Mouse (Mus musculus) G1E (cell line): Measurements from ENCODE around the gene Pak4.

Source experiments
- CTCF ChIP-seq: IDR thresholded peaks from 2 replicates; pipeline ENCODE4 v1.5.1; 2012; ENCODE audit warnings: low read depth, low read length, inconsistent platforms, mixed read lengths
- GATA1 ChIP-seq: IDR thresholded peaks from 2 replicates; pipeline ENCODE4 v1.6.1; 2012; ENCODE audit warnings: borderline replicate concordance, low read length, inconsistent platforms, mixed read lengths
- POLR2AphosphoS5 ChIP-seq: IDR thresholded peaks from 2 replicates; pipeline ENCODE4 v1.6.1; 2012; ENCODE audit warnings: low read depth, low read length, inconsistent platforms; ENCODE audit not compliant: insufficient replicate concordance
- TAL1 ChIP-seq: conservative IDR thresholded peaks from 2 replicates; pipeline ENCODE4 v1.6.1; 2012; ENCODE audit warnings: low read depth, low read length, inconsistent platforms, mixed read lengths

DNA sequence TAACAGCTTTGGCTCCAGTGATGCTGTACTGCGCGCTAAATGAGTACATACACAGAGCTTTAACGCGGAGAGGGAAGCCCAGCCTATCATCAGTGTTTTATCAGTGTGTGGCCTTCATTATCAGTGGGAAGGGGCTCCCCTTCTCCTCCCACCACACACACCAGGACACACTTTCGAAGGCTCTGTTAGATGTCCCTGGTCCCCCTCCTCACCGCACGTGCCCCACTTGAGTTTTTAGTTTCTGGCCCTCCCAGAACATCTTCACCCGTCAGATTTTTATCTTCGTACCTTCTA is 761 bp downstream of the Pak4 start:
- TF ChIP-seq CTCF (no peak), POLR2AphosphoS5 (no peak), TAL1 (no peak), GATA1 (no peak)
